Mouse (Mus musculus) kidney, embryonic 14.5 days (tissue): Measurements from ENCODE around the gene Rufy1. TPM values are rescaled to one million over a fixed set of nuclear protein-coding genes. Genes with fewer than 3 reads are reported as not detected.

Experiments used
- ATAC-seq: fragments of 200-750 bp; cut with Nextera tagmentation; 2 replicates; pipeline ENCODE4 v1.8.0; 2017; ENCODE audit warnings: moderate number of reproducible peaks, mild to moderate bottlenecking, moderate TSS enrichment, moderate library complexity; ENCODE audit not compliant: low FRiP score, low TSS enrichment
- H3K27ac ChIP-seq: fragments of 300-500 bp; sonication (generic); 2 replicates; pipeline ENCODE4 v1.5.1; 2014; ENCODE audit warnings: low read depth, mild to moderate bottlenecking, low read length, moderate library complexity, mixed read lengths
- H3K27me3 ChIP-seq: fragments of 300-500 bp; sonication (generic); 2 replicates; pipeline ENCODE4 v1.6.1; 2014; ENCODE audit warnings: mild to moderate bottlenecking, low read length; ENCODE audit not compliant: control insufficient read depth, insufficient read depth
- H3K36me3 ChIP-seq: fragments of 300-500 bp; sonication (generic); 2 replicates; pipeline ENCODE4 v1.6.1; 2014; ENCODE audit warnings: low read length, mixed read lengths; ENCODE audit not compliant: control insufficient read depth, insufficient read depth
- H3K4me1 ChIP-seq: fragments of 300-500 bp; sonication (generic); 2 replicates; pipeline ENCODE4 v1.6.1; 2014; ENCODE audit warnings: low read length, mixed read lengths; ENCODE audit not compliant: control insufficient read depth, insufficient read depth
- H3K4me2 ChIP-seq: fragments of 300-500 bp; sonication (generic); replicated peaks from 2 replicates; pipeline ENCODE4 v1.6.1; 2014; ENCODE audit warnings: low read depth, mild to moderate bottlenecking, low read length
- H3K4me3 ChIP-seq: fragments of 300-500 bp; sonication (generic); 2 replicates; pipeline ENCODE4 v1.5.1; 2014; ENCODE audit warnings: mild to moderate bottlenecking, low read length
- H3K9ac ChIP-seq: fragments of 300-500 bp; sonication (generic); 2 replicates; pipeline ENCODE4 v1.6.1; 2014; ENCODE audit warnings: low read depth, mild to moderate bottlenecking, low read length, moderate library complexity
- H3K9me3 ChIP-seq: fragments of 300-500 bp; sonication (generic); 2 replicates; pipeline ENCODE4 v1.6.1; 2016; ENCODE audit warnings: low read length; ENCODE audit not compliant: control insufficient read depth
- WGBS: fragments of 180-500 bp; shearing (Covaris S2); extraction: QIAGEN DNeasy Blood & Tissue Kit; methylation state at CpG from one replicate; pipeline ENCODE4 v1.1.7; 2014; 5-methylcytosine and 5-hydroxymethylcytosine counted together
- microRNA counts: library from miRNA; unstranded; fragments of <30 nt; microRNA quantifications from one replicate; lab custom pipeline; 2017
- microRNA-seq: library from miRNA; unstranded; fragments of <30 nt; microRNA quantifications from one replicate; pipeline ENCODE4, GENCODE M21; 2016
- polyA plus RNA-seq: library from polyadenylated mRNA; unstranded; fragments of >200 nt; fragmentation: Nextera tagmentation; extraction: Ambion mirVana; gene quantifications from 2 replicates; pipeline ENCODE4 v1.2.1, GENCODE M21; 2014

Gene Rufy1
- polyA plus RNA-seq, 1 experiment from 2014 or later: 29.3 TPM

GRCm38 (mm10) chr11:50354162-50354561, 76.8 kb downstream of the Rufy1 start, which contains the start of gene Cby3:
TSS of gene Cby3 (plus strand) at chr11:50354462.
- H3K36me3 ChIP-seq: no peaks in the 10 kb centered on the region
- ATAC-seq: no peak

GRCm38 (mm10) chr11:50352177-50352576, 78.7 kb downstream of the Rufy1 start:
- Histone ChIP-seq H3K4me3 (no peak overlapping the region), H3K4me1 (no peaks in the 10 kb centered on the region), H3K36me3 (no peaks in the 10 kb centered on the region), H3K9me3 (no peaks in the 10 kb centered on the region), H3K27ac (no peak overlapping the region), H3K4me2 (no peak overlapping the region), H3K9ac (no peak overlapping the region), H3K27me3 (no peaks in the 10 kb centered on the region)
- no peak for ATAC-seq
- WGBS: 77% methylated on average over 2 of the region's 2 CpGs

More at GRCm38 (mm10) chr11:50354162-50354561, 76.8 kb downstream of the Rufy1 start, which contains the start of gene Cby3:
- Histone ChIP-seq H3K4me2 (no peak within 1 kb of the TSS), H3K4me1 (no peaks in the 10 kb centered on the region), H3K4me3 (no peak within 1 kb of the TSS), H3K27me3 (no peaks in the 10 kb centered on the region), H3K27ac (peak within 1 kb of the TSS; percentile 57), H3K9me3 (no peaks in the 10 kb centered on the region), H3K9ac (no peak within 1 kb of the TSS)

- ATAC-seq: no peak
These were observed 84.5 kb downstream of the Rufy1 start for GRCm38 (mm10) chr11:50346256-50347032.

GRCm38 (mm10) chr11:50345486-50345885, 85.4 kb downstream of the Rufy1 start:
- no peaks in the 10 kb centered on the region for H3K9me3 ChIP-seq
- H3K36me3 ChIP-seq: no peaks in the 10 kb centered on the region
- H3K4me1 ChIP-seq: no peaks in the 10 kb centered on the region
- H3K27me3 ChIP-seq: no peaks in the 10 kb centered on the region
- no peak overlapping the region for H3K27ac ChIP-seq
- 81% methylated on average over 4 of the region's 4 CpGs for whole genome bisulfite sequencing
- no peak overlapping the region for H3K4me3 ChIP-seq
- no peak overlapping the region for H3K4me2 ChIP-seq
- no peak overlapping the region for H3K9ac ChIP-seq
- ATAC-seq: no peak

More at GRCm38 (mm10) chr11:50346256-50347032, 84.5 kb downstream of the Rufy1 start:
- H3K27me3 ChIP-seq: no peaks in the 10 kb centered on the region
- H3K4me2 ChIP-seq: no peak overlapping the region
- H3K36me3 ChIP-seq: no peaks in the 10 kb centered on the region
- no peak overlapping the region for H3K4me3 ChIP-seq
- 88% methylated on average over 9 of the region's 9 CpGs for WGBS
- H3K9me3 ChIP-seq: no peaks in the 10 kb centered on the region
- H3K9ac ChIP-seq: no peak overlapping the region
- no peak overlapping the region for H3K27ac ChIP-seq
- H3K4me1 ChIP-seq: no peaks in the 10 kb centered on the region

MicroRNAs within 50 kb of the gene (microRNA counts, 519-probe panel; counts per million panel counts)
- microRNA mmu-miR-804 (lab: Ali Mortazavi, UCI): 6,204 counts per million, percentile 66 among the panel's probes with 10 or more counts

Small RNAs within 50 kb of the gene (microRNA-seq; reads per million reads assigned to microRNA genes)
- not detected for gene Mir804

Other genes with a start within 250 kb of the Rufy1 start
- gene Sqstm1, start 220.3 kb downstream of the Rufy1 start, polyA plus RNA-seq: 128 and 197 TPM in 2 replicates
- 37.0 and 39.2 TPM in 2 replicates for gene Mgat4b, start 220.2 kb downstream of the Rufy1 start, polyA plus RNA-seq
- 1.6 and 1.9 TPM in 2 replicates for gene Ltc4s, start 192.5 kb downstream of the Rufy1 start, polyA plus RNA-seq
- gene Maml1, start 138.8 kb downstream of the Rufy1 start, polyA plus RNA-seq: 10.5 and 10.7 TPM in 2 replicates
- 237 and 277 TPM in 2 replicates for gene Canx, start 105.5 kb downstream of the Rufy1 start, polyA plus RNA-seq
- gene Cby3, start 76.7 kb downstream of the Rufy1 start, polyA plus RNA-seq: 0.79 and 1.1 TPM in 2 replicates
- 598 and 606 TPM in 2 replicates for gene Hnrnph1, start 54.1 kb downstream of the Rufy1 start, polyA plus RNA-seq
- 2.4 and 2.8 TPM in 2 replicates for gene Adamts2, start 171.0 kb upstream of the Rufy1 start, polyA plus RNA-seq